Mouse (Mus musculus): ENCODE results near the gene Btbd2. TPM values are rescaled to one million over a fixed set of nuclear protein-coding genes. Genes with fewer than 3 reads are reported as not detected.

Btbd2 gene
- polyA plus RNA-seq, 1 experiment from 2014 or later: 68.2 TPM

- peak overlapping the region; percentile 98 for H3K9ac ChIP-seq
- H3K36me3 ChIP-seq: peaks cover 28% of the 10 kb centered on the region
- 10% methylated on average over 6 of the region's 6 CpGs for WGBS
- H3K4me3 ChIP-seq: peak overlapping the region; percentile 95
- peak overlapping the region; percentile 58 for H3K4me2 ChIP-seq
- peaks cover 83% of the 10 kb centered on the region for H3K4me1 ChIP-seq
- no peaks in the 10 kb centered on the region for H3K9me3 ChIP-seq
- peak overlapping the region; percentile 89 for H3K27ac ChIP-seq
- no peaks in the 10 kb centered on the region for H3K27me3 ChIP-seq
- ATAC-seq (ENCODE audit: insufficient number of reproducible peaks, low FRiP score, low TSS enrichment, low read depth): no peak
Observed at GRCm38 (mm10) chr10:80674851-80675404, 18.1 kb upstream of the Btbd2 start.

- Histone ChIP-seq H3K36me3 (peaks cover 35% of the 10 kb centered on the region), H3K9ac (peak overlapping the region; percentile 98; the same call in 1 of the 2 replicates), H3K27me3 (no peaks in the 10 kb centered on the region), H3K9me3 (no peaks in the 10 kb centered on the region), H3K4me1 (peaks cover 82% of the 10 kb centered on the region), H3K4me3 (peak overlapping the region; percentile 95), H3K4me2 (peak overlapping the region; percentile 58), H3K27ac (peak overlapping the region; percentile 62)
- no peak for ATAC-seq (ENCODE audit: insufficient number of reproducible peaks, low FRiP score, low TSS enrichment, low read depth)
- 52% methylated on average over 5 of the region's 5 CpGs for WGBS
Observed at GRCm38 (mm10) chr10:80674161-80674711, 17.4 kb upstream of the Btbd2 start.

GRCm38 (mm10) chr10:80673690-80674089 is 16.8 kb upstream of the Btbd2 start:
- Histone ChIP-seq H3K4me1 (peaks cover 82% of the 10 kb centered on the region), H3K9me3 (no peaks in the 10 kb centered on the region), H3K4me3 (peak overlapping the region; percentile 95), H3K4me2 (peak overlapping the region; percentile 58), H3K9ac (peak overlapping the region; percentile 23; the same call in 1 of the 2 replicates), H3K36me3 (peaks cover 40% of the 10 kb centered on the region), H3K27me3 (no peaks in the 10 kb centered on the region), H3K27ac (peak overlapping the region; percentile 62)
- 45% methylated on average over 3 of the region's 3 CpGs for WGBS
- ATAC-seq (ENCODE audit: insufficient number of reproducible peaks, low FRiP score, low TSS enrichment, low read depth): no peak

GRCm38 (mm10) chr10:80671936-80672690 is 15.2 kb upstream of the Btbd2 start:
- WGBS: 63% methylated on average over 11 of the region's 11 CpGs
- H3K4me2 ChIP-seq: no peak overlapping the region
- H3K36me3 ChIP-seq: peaks cover 56% of the 10 kb centered on the region
- ATAC-seq (ENCODE audit: insufficient number of reproducible peaks, low FRiP score, low TSS enrichment, low read depth): no peak
- no peak overlapping the region for H3K27ac ChIP-seq
- no peaks in the 10 kb centered on the region for H3K27me3 ChIP-seq
- no peak overlapping the region for H3K4me3 ChIP-seq
- peaks cover 75% of the 10 kb centered on the region for H3K4me1 ChIP-seq
- H3K9ac ChIP-seq: no peak overlapping the region
- no peaks in the 10 kb centered on the region for H3K9me3 ChIP-seq

- H3K4me2 ChIP-seq: no peak overlapping the region
- no peak overlapping the region for H3K27ac ChIP-seq
- H3K4me3 ChIP-seq: no peak overlapping the region
- no peaks in the 10 kb centered on the region for H3K27me3 ChIP-seq
- H3K4me1 ChIP-seq: peaks cover 78% of the 10 kb centered on the region
- peaks cover 64% of the 10 kb centered on the region for H3K36me3 ChIP-seq
- H3K9me3 ChIP-seq: no peaks in the 10 kb centered on the region
- ATAC-seq (ENCODE audit: insufficient number of reproducible peaks, low FRiP score, low TSS enrichment, low read depth): no peak
- WGBS: 79% methylated on average over 4 of the region's 4 CpGs
- H3K9ac ChIP-seq: no peak overlapping the region
Observed at GRCm38 (mm10) chr10:80671251-80671650, 14.4 kb upstream of the Btbd2 start.

- Histone ChIP-seq H3K4me1 (peaks cover 86% of the 10 kb centered on the region), H3K27ac (no peak overlapping the region), H3K4me3 (no peak overlapping the region), H3K36me3 (peaks cover 70% of the 10 kb centered on the region), H3K9me3 (no peaks in the 10 kb centered on the region), H3K9ac (no peak overlapping the region), H3K4me2 (no peak overlapping the region), H3K27me3 (no peaks in the 10 kb centered on the region)
- no peak for ATAC-seq (ENCODE audit: insufficient number of reproducible peaks, low FRiP score, low TSS enrichment, low read depth)
- 89% methylated on average over 2 of the region's 2 CpGs for WGBS
Observed at GRCm38 (mm10) chr10:80670531-80670930, 13.7 kb upstream of the Btbd2 start.

GRCm38 (mm10) chr10:80669737-80670485 is 13.0 kb upstream of the Btbd2 start:
- no peak overlapping the region for H3K4me3 ChIP-seq
- whole genome bisulfite sequencing: 93% methylated on average over 7 of the region's 7 CpGs
- ATAC-seq (ENCODE audit: insufficient number of reproducible peaks, low FRiP score, low TSS enrichment, low read depth): no peak
- H3K9ac ChIP-seq: no peak overlapping the region
- peaks cover 91% of the 10 kb centered on the region for H3K4me1 ChIP-seq
- H3K4me2 ChIP-seq: no peak overlapping the region
- 0 out of 2 replicates have a peak overlapping the region, but pooled peaks have one; percentile 2 for H3K27ac ChIP-seq
- no peaks in the 10 kb centered on the region for H3K27me3 ChIP-seq
- H3K9me3 ChIP-seq: no peaks in the 10 kb centered on the region
- peaks cover 70% of the 10 kb centered on the region for H3K36me3 ChIP-seq

- ATAC-seq (ENCODE audit: insufficient number of reproducible peaks, low FRiP score, low TSS enrichment, low read depth): no peak
- no peaks in the 10 kb centered on the region for H3K9me3 ChIP-seq
- peaks cover 70% of the 10 kb centered on the region for H3K36me3 ChIP-seq
- no peak overlapping the region for H3K4me2 ChIP-seq
- no peaks in the 10 kb centered on the region for H3K27me3 ChIP-seq
- H3K27ac ChIP-seq: no peak overlapping the region
- no peak overlapping the region for H3K4me3 ChIP-seq
- peaks cover 91% of the 10 kb centered on the region for H3K4me1 ChIP-seq
- H3K9ac ChIP-seq: no peak overlapping the region
- 79% methylated on average over 12 of the region's 12 CpGs for WGBS
Observed at GRCm38 (mm10) chr10:80669018-80669417, 12.1 kb upstream of the Btbd2 start.

- Histone ChIP-seq H3K4me3 (no peak overlapping the region), H3K27me3 (no peaks in the 10 kb centered on the region), H3K9ac (no peak overlapping the region), H3K36me3 (peaks cover 70% of the 10 kb centered on the region), H3K4me2 (no peak overlapping the region), H3K9me3 (no peaks in the 10 kb centered on the region), H3K4me1 (peaks cover 91% of the 10 kb centered on the region), H3K27ac (no peak overlapping the region)
- WGBS: 80% methylated on average over 11 of the region's 11 CpGs
- no peak for ATAC-seq (ENCODE audit: insufficient number of reproducible peaks, low FRiP score, low TSS enrichment, low read depth)
Observed at GRCm38 (mm10) chr10:80668614-80669013, 11.7 kb upstream of the Btbd2 start.

- Histone ChIP-seq H3K9ac (no peak overlapping the region), H3K9me3 (no peaks in the 10 kb centered on the region), H3K4me2 (no peak overlapping the region), H3K27ac (peak overlapping the region; percentile 90; the same call in 1 of the 2 replicates), H3K4me3 (no peak overlapping the region), H3K36me3 (peaks cover 62% of the 10 kb centered on the region), H3K4me1 (peaks cover 77% of the 10 kb centered on the region), H3K27me3 (no peaks in the 10 kb centered on the region)
- WGBS: 83% methylated on average over 19 of the region's 19 CpGs
- ATAC-seq (ENCODE audit: insufficient number of reproducible peaks, low FRiP score, low TSS enrichment, low read depth): no peak
Observed at GRCm38 (mm10) chr10:80666837-80667412, 10.1 kb upstream of the Btbd2 start.

GRCm38 (mm10) chr10:80665981-80666733 is 9.3 kb upstream of the Btbd2 start:
- ATAC-seq (ENCODE audit: insufficient number of reproducible peaks, low FRiP score, low TSS enrichment, low read depth): no peak
- Histone ChIP-seq H3K27ac (peak overlapping the region; percentile 90), H3K9ac (no peak overlapping the region), H3K27me3 (no peaks in the 10 kb centered on the region), H3K4me3 (no peak overlapping the region), H3K36me3 (peaks cover 54% of the 10 kb centered on the region), H3K4me1 (peaks cover 70% of the 10 kb centered on the region), H3K4me2 (no peak overlapping the region), H3K9me3 (no peaks in the 10 kb centered on the region)
- WGBS: 74% methylated on average over 10 of the region's 10 CpGs

All from limb, embryonic 15.5 days (tissue).